Mouse (Mus musculus): Measurements from ENCODE around the gene Gm13696.
"Not testable (repeated sequence)": the region's sequence is repeated elsewhere in the genome, so short reads cannot be mapped to it uniquely, and the experiment has no call there.

DNA sequence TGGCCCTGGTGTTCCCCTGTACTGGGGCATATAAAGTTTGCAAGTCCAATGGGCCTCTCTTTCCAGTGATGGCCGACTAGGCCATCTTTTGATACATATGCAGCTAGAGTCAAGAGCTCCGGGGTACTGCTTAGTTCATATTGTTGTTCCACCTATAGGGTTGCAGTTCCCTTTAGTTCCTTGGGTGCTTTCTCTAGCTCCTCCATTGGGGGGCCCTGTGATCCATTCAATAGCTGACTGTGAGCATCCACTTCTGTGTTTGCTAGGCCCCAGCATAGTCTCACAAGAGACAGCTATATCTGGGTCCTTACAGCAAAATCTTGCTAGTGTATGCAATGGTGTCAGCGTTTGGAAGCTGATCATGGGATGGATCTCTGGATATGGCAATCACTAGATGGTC lies 21.6 kb downstream of the Gm13696 start:
- not testable (repeated sequence) for TF ChIP-seq EP300, CTCF (IDR thresholded peaks at IDR 0.05; ENCODE audit: low read depth)
